Mouse (Mus musculus) stomach, postnatal 0 days (tissue): ENCODE measurements around the gene Psmc3. TPM values are rescaled to one million over a fixed set of nuclear protein-coding genes. Genes with fewer than 3 reads are reported as not detected.

Experiments
- ATAC-seq: fragments of 200-750 bp; cut with Nextera tagmentation; 2 replicates; pipeline ENCODE4 v1.8.0; 2017; ENCODE audit not compliant: low FRiP score, low TSS enrichment
- DNase-seq: peaks from one replicate; pipeline ENCODE4 v3.0.0-alpha.2; 2016; ENCODE audit warnings: low spot score
- H3K27ac ChIP-seq: fragments of 300-500 bp; sonication (generic); replicated peaks from 2 replicates; pipeline ENCODE4 v1.5.1; 2014; ENCODE audit warnings: mild to moderate bottlenecking, control low read depth
- H3K27me3 ChIP-seq: fragments of 300-500 bp; sonication (generic); 2 replicates; pipeline ENCODE4 v1.6.1; 2014; ENCODE audit warnings: low read length; ENCODE audit not compliant: control insufficient read depth, insufficient read depth
- H3K36me3 ChIP-seq: fragments of 300-500 bp; sonication (generic); 2 replicates; pipeline ENCODE4 v1.6.1; 2014; ENCODE audit warnings: low read length, mixed read lengths; ENCODE audit not compliant: control insufficient read depth, insufficient read depth
- H3K4me1 ChIP-seq: fragments of 300-500 bp; sonication (generic); replicated peaks from 2 replicates; pipeline ENCODE4 v1.6.1; 2014; ENCODE audit warnings: antibody characterized with exemption; ENCODE audit not compliant: control insufficient read depth, insufficient read depth
- H3K4me2 ChIP-seq: fragments of 300-500 bp; sonication (generic); replicated peaks from 2 replicates; pipeline ENCODE4 v1.6.1; 2014; ENCODE audit warnings: low read depth, mild to moderate bottlenecking, control low read depth, moderate library complexity
- H3K4me3 ChIP-seq: fragments of 300-500 bp; sonication (generic); 2 replicates; pipeline ENCODE4 v1.5.1; 2014; ENCODE audit warnings: low read depth, low read length, control low read depth
- H3K9ac ChIP-seq: fragments of 300-500 bp; sonication (generic); 2 replicates; pipeline ENCODE4 v1.6.1; 2014; ENCODE audit warnings: mild to moderate bottlenecking, low read length, control low read depth, mixed read lengths
- H3K9me3 ChIP-seq: fragments of 300-500 bp; sonication (generic); 2 replicates; pipeline ENCODE4 v1.6.1; 2016; ENCODE audit warnings: low read length; ENCODE audit not compliant: control insufficient read depth
- CTCF ChIP-seq: IDR thresholded peaks from 2 replicates; pipeline ENCODE4 v1.5.1; 2016; ENCODE audit warnings: antibody characterized with exemption, low read depth, mild to moderate bottlenecking, moderate library complexity
- EP300 ChIP-seq: optimal IDR thresholded peaks from 2 replicates; pipeline ENCODE3; 2016; ENCODE audit warnings: antibody characterized with exemption
- WGBS: fragments of 180-500 bp; shearing (Covaris S2); extraction: QIAGEN DNeasy Blood & Tissue Kit; methylation state at CpG from one replicate; pipeline ENCODE4 v1.1.7; 2014; 5-methylcytosine and 5-hydroxymethylcytosine counted together
- polyA plus RNA-seq: library from polyadenylated mRNA; unstranded; fragments of >200 nt; fragmentation: Nextera tagmentation; extraction: Ambion mirVana; gene quantifications from 2 replicates; pipeline ENCODE4 v1.2.1, GENCODE M21; 2015

Psmc3 gene
- polyA plus RNA-seq, 1 experiment from 2014 or later, result 203 TPM

- no peaks in the 10 kb centered on the region for H3K27me3 ChIP-seq
- DNase-seq (no peak), ATAC-seq (no peak)
- no peaks in the 10 kb centered on the region for H3K4me1 ChIP-seq
- H3K4me2 ChIP-seq, result no peak overlapping the region
- 82% methylated on average over 9 of the region's 9 CpGs for WGBS
- H3K27ac ChIP-seq, result no peak overlapping the region
- H3K9ac ChIP-seq, result no peak overlapping the region
- H3K9me3 ChIP-seq, result no peaks in the 10 kb centered on the region
- no peak overlapping the region for H3K4me3 ChIP-seq
- no peaks in the 10 kb centered on the region for H3K36me3 ChIP-seq
- no peak for TF ChIP-seq EP300
- no peak for TF ChIP-seq CTCF
Observed at GRCm38 (mm10) chr2:91047359-91047758, 6.5 kb upstream of the Psmc3 start.

GRCm38 (mm10) chr2:91051917-91052316 is 1.9 kb upstream of the Psmc3 start:
- Histone ChIP-seq H3K4me2 (no peak overlapping the region), H3K27ac (no peak overlapping the region), H3K9me3 (no peaks in the 10 kb centered on the region), H3K36me3 (peaks cover 11% of the 10 kb centered on the region), H3K9ac (no peak overlapping the region), H3K27me3 (no peaks in the 10 kb centered on the region), H3K4me1 (0 out of 2 replicates have a peak, but pooled peaks cover 5% of the 10 kb centered on the region), H3K4me3 (no peak overlapping the region)
- no peak for DNase-seq
- no peak for ATAC-seq
- 75% methylated on average over 3 of the region's 3 CpGs for WGBS
- TF ChIP-seq CTCF (no peak), EP300 (no peak)

- no peak overlapping the region for H3K4me2 ChIP-seq
- TF ChIP-seq EP300 (no peak), CTCF (peak; percentile 47)
Observed at GRCm38 (mm10) chr2:91052752-91053151, 1.1 kb upstream of the Psmc3 start.

DNA sequence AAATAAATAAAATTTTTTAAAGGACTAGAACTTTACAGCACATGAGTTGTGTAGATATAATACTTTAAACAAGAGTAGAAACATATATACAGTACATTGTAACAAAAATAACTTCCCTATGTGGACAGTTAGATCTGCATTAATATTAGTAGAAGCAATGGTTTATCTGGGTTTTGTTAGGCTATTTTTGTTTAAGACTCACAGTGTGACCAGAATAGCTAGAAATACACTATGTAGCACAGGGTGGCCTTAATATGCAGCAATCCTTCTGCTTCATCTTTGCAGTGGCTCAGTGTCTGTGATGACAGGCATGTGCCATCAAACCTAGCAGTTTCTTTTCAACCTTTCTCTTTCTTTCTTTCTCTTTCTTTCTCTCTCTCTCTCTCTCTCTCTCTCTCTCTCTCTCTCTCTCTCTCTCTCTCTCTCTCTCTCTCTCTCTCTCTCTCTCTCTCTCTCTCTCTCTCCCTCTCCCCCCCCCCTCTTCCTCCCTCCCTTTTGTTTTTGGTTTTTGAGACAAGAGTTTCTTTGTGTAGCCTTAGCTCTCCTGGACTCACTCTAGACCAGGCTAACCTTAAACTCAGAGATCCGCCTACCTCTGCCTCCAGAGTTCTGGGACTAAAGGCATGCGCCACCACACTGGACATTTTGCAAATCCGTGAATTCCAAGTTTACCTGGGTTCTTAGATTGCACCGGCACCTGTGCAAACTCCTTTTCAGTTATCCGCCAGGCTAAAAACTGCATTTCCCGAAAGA is 452 bp upstream of the Psmc3 start:
- H3K4me1 ChIP-seq, result 0 out of 2 replicates have a peak, but pooled peaks cover 5% of the 10 kb centered on the region
- peak overlapping the region; percentile 85; the same call in 1 of the 2 replicates for H3K9ac ChIP-seq
- H3K36me3 ChIP-seq, result peaks cover 17% of the 10 kb centered on the region
- WGBS, result 2% methylated on average over 6 of the region's 6 CpGs
- H3K4me3 ChIP-seq, result peak overlapping the region; percentile 83
- DNase-seq (no peak), ATAC-seq (no peak; the same call in 1 of the 2 replicates)
- H3K4me2 ChIP-seq, result peak overlapping the region; percentile 81
- H3K27ac ChIP-seq, result no peak overlapping the region; the same call in 1 of the 2 replicates
- H3K27me3 ChIP-seq, result no peaks in the 10 kb centered on the region
- no peak for TF ChIP-seq CTCF
- TF ChIP-seq EP300, result no peak
- no peaks in the 10 kb centered on the region for H3K9me3 ChIP-seq

More at GRCm38 (mm10) chr2:91052752-91053151, 1.1 kb upstream of the Psmc3 start:
- Histone ChIP-seq H3K27me3 (no peaks in the 10 kb centered on the region), H3K36me3 (peaks cover 17% of the 10 kb centered on the region), H3K4me1 (0 out of 2 replicates have a peak, but pooled peaks cover 5% of the 10 kb centered on the region), H3K4me3 (no peak overlapping the region), H3K9ac (no peak overlapping the region), H3K9me3 (no peaks in the 10 kb centered on the region), H3K27ac (no peak overlapping the region)
- 45% methylated on average over 2 of the region's 2 CpGs for WGBS
- ATAC-seq (no peak), DNase-seq (no peak)

- Histone ChIP-seq H3K9me3 (no peaks in the 10 kb centered on the region), H3K4me2 (no peak overlapping the region), H3K36me3 (peaks cover 35% of the 10 kb centered on the region), H3K4me3 (no peak overlapping the region), H3K4me1 (0 out of 2 replicates have a peak, but pooled peaks cover 5% of the 10 kb centered on the region), H3K27me3 (no peaks in the 10 kb centered on the region), H3K9ac (no peak overlapping the region), H3K27ac (no peak overlapping the region)
- DNase-seq, result no peak
- TF ChIP-seq CTCF, result no peak
- TF ChIP-seq EP300, result no peak
- 93% methylated on average over 5 of the region's 5 CpGs for WGBS
- no peak for ATAC-seq
Observed at GRCm38 (mm10) chr2:91058435-91058834, 4.6 kb downstream of the Psmc3 start.

DNA sequence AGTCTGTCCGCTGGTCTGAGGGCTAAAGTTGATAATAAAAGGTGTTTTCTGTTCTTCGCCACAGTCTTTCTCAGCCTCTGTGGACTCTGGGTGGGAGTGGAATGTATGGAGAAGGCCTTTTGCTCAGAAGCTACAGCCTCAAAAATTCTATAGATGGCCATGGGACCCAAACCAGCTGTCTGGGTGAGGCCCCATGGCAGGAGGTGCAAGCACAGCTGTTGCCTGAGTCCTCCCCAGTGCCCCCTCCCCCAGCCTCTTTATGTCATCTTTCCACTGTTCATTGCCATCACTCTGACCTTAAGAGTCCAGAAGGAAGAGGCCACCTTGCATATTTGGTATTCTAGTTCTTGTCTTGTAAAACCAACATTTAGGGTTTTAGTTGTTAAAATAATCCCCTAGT is 5.6 kb downstream of the Psmc3 start:
- no peak overlapping the region for H3K4me2 ChIP-seq
- ATAC-seq (no peak), DNase-seq (no peak)
- no peak for TF ChIP-seq CTCF
- no peak for TF ChIP-seq EP300
- H3K27me3 ChIP-seq, result no peaks in the 10 kb centered on the region
- no peaks in the 10 kb centered on the region for H3K9me3 ChIP-seq
- H3K27ac ChIP-seq, result no peak overlapping the region
- WGBS, result 97% methylated on average over 2 of the region's 2 CpGs
- peaks cover 39% of the 10 kb centered on the region for H3K36me3 ChIP-seq
- no peak overlapping the region for H3K4me3 ChIP-seq
- H3K9ac ChIP-seq, result no peak overlapping the region
- H3K4me1 ChIP-seq, result 0 out of 2 replicates have a peak, but pooled peaks cover 5% of the 10 kb centered on the region
